Mouse (Mus musculus) midbrain, embryonic 14.5 days (tissue): ENCODE results near the gene Gbp2b. TPM values are rescaled to one million over a fixed set of nuclear protein-coding genes. Genes with fewer than 3 reads are reported as not detected.
"Not testable (repeated sequence)": the region's sequence is repeated elsewhere in the genome, so short reads cannot be mapped to it uniquely, and the experiment has no call there.

Experiments
- ATAC-seq: fragments of 200-750 bp; cut with Nextera tagmentation; 2 replicates; pipeline ENCODE4 v1.8.0; 2017; ENCODE audit warnings: moderate number of reproducible peaks, moderate library complexity; ENCODE audit not compliant: low FRiP score, low TSS enrichment
- DNase-seq: peaks from one replicate; pipeline ENCODE4 v3.0.0-alpha.2; 2015
- H3K27ac ChIP-seq: fragments of 300-500 bp; sonication (generic); replicated peaks from 2 replicates; pipeline ENCODE4 v1.5.1; 2014; ENCODE audit warnings: mild to moderate bottlenecking, low read depth, low read length, moderate library complexity
- H3K27me3 ChIP-seq: fragments of 300-500 bp; sonication (generic); 2 replicates; pipeline ENCODE4 v1.6.1; 2014; ENCODE audit warnings: low read length, control low read depth, mixed read lengths; ENCODE audit not compliant: control insufficient read depth, insufficient read depth
- H3K36me3 ChIP-seq: fragments of 300-500 bp; sonication (generic); 2 replicates; pipeline ENCODE4 v1.6.1; 2014; ENCODE audit warnings: low read length, control low read depth; ENCODE audit not compliant: control insufficient read depth, insufficient read depth
- H3K4me1 ChIP-seq: fragments of 300-500 bp; sonication (generic); 2 replicates; pipeline ENCODE4 v1.6.1; 2014; ENCODE audit warnings: mild to moderate bottlenecking, antibody characterized with exemption, low read length, control low read depth; ENCODE audit not compliant: control insufficient read depth, insufficient read depth
- H3K4me2 ChIP-seq: fragments of 300-500 bp; sonication (generic); 2 replicates; pipeline ENCODE4 v1.6.1; 2014; ENCODE audit warnings: mild to moderate bottlenecking, low read length, moderate library complexity
- H3K4me3 ChIP-seq: fragments of 300-500 bp; sonication (generic); replicated peaks from 2 replicates; pipeline ENCODE4 v1.5.1; 2014; ENCODE audit warnings: low read depth, low read length
- H3K9ac ChIP-seq: fragments of 300-500 bp; sonication (generic); replicated peaks from 2 replicates; pipeline ENCODE4 v1.6.1; 2014; ENCODE audit warnings: mild to moderate bottlenecking, low read length, moderate library complexity
- H3K9me3 ChIP-seq: fragments of 300-500 bp; sonication (generic); 2 replicates; pipeline ENCODE4 v1.6.1; 2016; ENCODE audit warnings: low read length, control low read depth, mixed read lengths; ENCODE audit not compliant: control insufficient read depth
- WGBS: fragments of 180-500 bp; shearing (Covaris S2); extraction: QIAGEN DNeasy Blood & Tissue Kit; methylation state at CpG from one replicate; pipeline ENCODE4 v1.1.7; 2014; 5-methylcytosine and 5-hydroxymethylcytosine counted together
- polyA plus RNA-seq: library from polyadenylated mRNA; unstranded; fragments of >200 nt; fragmentation: Nextera tagmentation; extraction: Ambion mirVana; gene quantifications from 2 replicates; pipeline ENCODE4 v1.2.1, GENCODE M21; 2014

Gene Gbp2b
- polyA plus RNA-seq, 1 experiment from 2014 or later = not detected

GRCm38 (mm10) chr3:142597923-142598322, 3.3 kb downstream of the Gbp2b start:
- H3K27ac ChIP-seq = no peak overlapping the region
- no peaks in the 10 kb centered on the region for H3K4me1 ChIP-seq
- ATAC-seq (no peak), DNase-seq (no peak)
- H3K4me2 ChIP-seq = no peak overlapping the region
- 91% methylated on average over 3 of the region's 3 CpGs for WGBS
- H3K27me3 ChIP-seq = no peaks in the 10 kb centered on the region
- H3K9me3 ChIP-seq = no peaks in the 10 kb centered on the region
- no peak overlapping the region for H3K9ac ChIP-seq
- no peak overlapping the region for H3K4me3 ChIP-seq
- no peaks in the 10 kb centered on the region for H3K36me3 ChIP-seq

GRCm38 (mm10) chr3:142601675-142602074, 7.0 kb downstream of the Gbp2b start:
- Histone ChIP-seq H3K27me3 (no peaks in the 10 kb centered on the region), H3K4me1 (no peaks in the 10 kb centered on the region), H3K4me2 (no peak overlapping the region), H3K27ac (no peak overlapping the region), H3K36me3 (no peaks in the 10 kb centered on the region), H3K9me3 (no peaks in the 10 kb centered on the region), H3K9ac (no peak overlapping the region), H3K4me3 (no peak overlapping the region)
- ATAC-seq (no peak), DNase-seq (no peak)

GRCm38 (mm10) chr3:142618658-142619057, 24.0 kb downstream of the Gbp2b start:
- WGBS = 86% methylated on average over 3 of the region's 3 CpGs
- no peak for DNase-seq
- Histone ChIP-seq H3K4me1 (no peaks in the 10 kb centered on the region), H3K36me3 (no peaks in the 10 kb centered on the region), H3K9me3 (no peaks in the 10 kb centered on the region), H3K27me3 (no peaks in the 10 kb centered on the region), H3K4me2 (no peak overlapping the region), H3K27ac (no peak overlapping the region), H3K9ac (no peak overlapping the region), H3K4me3 (no peak overlapping the region)
- no peak for ATAC-seq

- WGBS = 6% methylated on average over 1 of the region's 1 CpGs
- H3K9me3 ChIP-seq = no peaks in the 10 kb centered on the region
- no peaks in the 10 kb centered on the region for H3K4me1 ChIP-seq
- no peaks in the 10 kb centered on the region for H3K36me3 ChIP-seq
- DNase-seq (no peak), ATAC-seq (no peak)
- no peak overlapping the region for H3K4me3 ChIP-seq
- H3K27me3 ChIP-seq = no peaks in the 10 kb centered on the region
- no peak overlapping the region for H3K9ac ChIP-seq
- no peak overlapping the region for H3K27ac ChIP-seq
- no peak overlapping the region for H3K4me2 ChIP-seq
Observed at GRCm38 (mm10) chr3:142619606-142620005, 25.0 kb downstream of the Gbp2b start.

- no peaks in the 10 kb centered on the region for H3K4me1 ChIP-seq
- H3K27ac ChIP-seq = no peak within 1 kb of the TSS
- H3K9ac ChIP-seq = no peak within 1 kb of the TSS
- DNase-seq = no peak
- no peaks in the 10 kb centered on the region for H3K27me3 ChIP-seq
- WGBS = 80% methylated on average over 4 of the region's 4 CpGs
- no peak for ATAC-seq
- no peaks in the 10 kb centered on the region for H3K36me3 ChIP-seq
- no peak within 1 kb of the TSS for H3K4me3 ChIP-seq
- H3K4me2 ChIP-seq = no peak within 1 kb of the TSS
- H3K9me3 ChIP-seq = no peaks in the 10 kb centered on the region
Observed at GRCm38 (mm10) chr3:142620111-142620955, 25.7 kb downstream of the Gbp2b start, which contains the start of gene Gbp2. Gene Gbp2, plus strand, starts transcription at chr3:142620602.

GRCm38 (mm10) chr3:142620956-142621562, 26.4 kb downstream of the Gbp2b start:
- no peak overlapping the region for H3K27ac ChIP-seq
- WGBS = 59% methylated on average over 3 of the region's 3 CpGs
- DNase-seq (peak; percentile 8), ATAC-seq (no peak)
- H3K27me3 ChIP-seq = no peaks in the 10 kb centered on the region
- no peak overlapping the region for H3K9ac ChIP-seq
- no peaks in the 10 kb centered on the region for H3K36me3 ChIP-seq
- H3K4me1 ChIP-seq = no peaks in the 10 kb centered on the region
- H3K4me3 ChIP-seq = no peak overlapping the region
- no peaks in the 10 kb centered on the region for H3K9me3 ChIP-seq
- no peak overlapping the region for H3K4me2 ChIP-seq

- Histone ChIP-seq H3K27me3 (no peaks in the 10 kb centered on the region), H3K4me3 (no peak overlapping the region), H3K4me1 (no peaks in the 10 kb centered on the region), H3K36me3 (no peaks in the 10 kb centered on the region), H3K4me2 (no peak overlapping the region), H3K9ac (no peak overlapping the region), H3K27ac (no peak overlapping the region), H3K9me3 (no peaks in the 10 kb centered on the region)
- DNase-seq = no peak
- WGBS = 93% methylated on average over 8 of the region's 8 CpGs
- no peak for ATAC-seq
Observed at GRCm38 (mm10) chr3:142630385-142630784, 35.7 kb downstream of the Gbp2b start.

GRCm38 (mm10) chr3:142640201-142640600, 45.6 kb downstream of the Gbp2b start:
- WGBS = 6% methylated on average over 9 of the region's 9 CpGs
- Histone ChIP-seq H3K4me2 (peak overlapping the region; percentile 23; the same call in 1 of the 2 replicates), H3K27ac (no peak overlapping the region), H3K4me3 (no peak overlapping the region), H3K36me3 (no peaks in the 10 kb centered on the region), H3K9me3 (no peaks in the 10 kb centered on the region), H3K4me1 (no peaks in the 10 kb centered on the region), H3K9ac (no peak overlapping the region), H3K27me3 (no peaks in the 10 kb centered on the region)
- ATAC-seq = 0 out of 2 replicates have a peak, but pooled peaks have one; percentile 40
- DNase-seq = peak; percentile 78

GRCm38 (mm10) chr3:142645949-142646348, 51.3 kb downstream of the Gbp2b start:
- H3K36me3 ChIP-seq, H3K9me3 ChIP-seq, H3K27me3 ChIP-seq, H3K4me1 ChIP-seq, H3K27ac ChIP-seq, H3K4me2 ChIP-seq, H3K4me3 ChIP-seq, ATAC-seq, H3K9ac ChIP-seq: not testable (repeated sequence)
- WGBS = 21% methylated on average over 2 of the region's 2 CpGs
- DNase-seq = peak; percentile 86
